Mouse (Mus musculus) lung, adult 18-20 months (tissue): Measurements from ENCODE around the gene Gm21985.
"Not testable (repeated sequence)": the region's sequence is repeated elsewhere in the genome, so short reads cannot be mapped to it uniquely, and the experiment has no call there.

Source experiments
- DNase-seq, 2 experiments: peaks; one replicate each; pipeline ENCODE4 v3.0.0; 2022; ENCODE audit warnings: mixed read lengths in 2 of 2

Gm21985 gene

GRCm38 (mm10) chr2:112393958-112394357 lies 127.8 kb downstream of the Gm21985 start:
- DNase-seq, result no peak

- DNase-seq, result peak in 1 of 2 experiments; percentile 42
These were observed 130.5 kb downstream of the Gm21985 start for GRCm38 (mm10) chr2:112396649-112397048.

DNA sequence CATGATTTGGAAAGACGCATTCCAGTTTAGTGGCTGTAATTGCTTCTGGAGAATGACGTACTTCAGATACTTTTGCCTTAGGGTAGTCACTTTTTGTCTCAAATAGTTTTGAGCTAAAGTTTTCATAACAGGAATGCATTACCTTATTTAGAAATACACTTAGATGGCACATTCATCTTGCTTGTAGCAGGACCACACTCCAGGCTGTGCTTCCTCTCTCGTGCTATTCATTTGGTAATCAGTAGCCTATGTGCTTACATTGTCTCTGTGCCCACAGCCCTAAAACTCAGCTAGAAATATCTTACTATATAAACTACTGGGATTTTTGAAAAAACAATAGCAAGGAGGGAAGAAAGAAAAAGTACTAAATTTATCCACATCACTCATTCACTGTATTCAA lies 140.9 kb downstream of the Gm21985 start:
- DNase-seq, result no peak

- DNase-seq, result no peak
These were observed 159.2 kb downstream of the Gm21985 start for GRCm38 (mm10) chr2:112425308-112425707.

- DNase-seq, result not testable (repeated sequence)
These were observed 162.4 kb downstream of the Gm21985 start for GRCm38 (mm10) chr2:112428534-112428933.

DNA sequence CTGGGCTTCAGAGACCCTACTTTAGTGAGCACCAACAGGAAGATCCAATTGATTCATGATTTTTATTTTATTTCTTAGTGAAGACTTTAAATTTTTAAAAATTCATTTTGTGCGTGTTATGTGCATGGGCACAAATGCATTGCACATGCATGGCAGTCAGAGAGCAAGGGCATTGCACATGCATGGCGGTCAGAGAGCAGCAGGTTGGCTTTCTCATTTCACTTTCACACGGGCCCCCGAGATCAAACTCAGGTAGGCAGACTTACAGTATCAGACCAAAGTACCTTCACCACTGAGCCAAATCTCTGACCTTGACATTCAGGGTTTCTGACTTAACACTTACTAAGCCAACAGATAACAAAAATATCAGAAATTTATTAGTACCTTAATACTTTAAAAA lies 163.6 kb downstream of the Gm21985 start:
- DNase-seq, result no peak

DNA sequence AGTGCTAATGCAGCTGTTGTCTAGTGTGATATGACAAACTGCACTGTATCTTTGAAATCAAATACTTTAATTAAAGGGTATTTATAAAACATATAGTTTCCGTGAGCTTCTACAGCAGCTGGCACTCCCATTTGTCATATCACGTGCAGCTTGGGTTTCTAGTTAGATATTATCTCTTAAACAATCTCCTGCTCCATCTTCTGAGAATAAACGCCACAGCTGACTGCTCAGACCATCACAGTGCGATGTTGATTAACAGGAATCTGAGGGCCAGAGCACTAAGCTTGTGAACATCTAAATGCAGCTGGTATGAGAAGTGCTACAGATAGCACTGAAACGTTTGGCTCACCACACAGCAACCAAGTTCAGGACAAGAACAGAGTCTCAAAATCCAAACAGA lies 164.3 kb downstream of the Gm21985 start:
- no peak for DNase-seq

DNA sequence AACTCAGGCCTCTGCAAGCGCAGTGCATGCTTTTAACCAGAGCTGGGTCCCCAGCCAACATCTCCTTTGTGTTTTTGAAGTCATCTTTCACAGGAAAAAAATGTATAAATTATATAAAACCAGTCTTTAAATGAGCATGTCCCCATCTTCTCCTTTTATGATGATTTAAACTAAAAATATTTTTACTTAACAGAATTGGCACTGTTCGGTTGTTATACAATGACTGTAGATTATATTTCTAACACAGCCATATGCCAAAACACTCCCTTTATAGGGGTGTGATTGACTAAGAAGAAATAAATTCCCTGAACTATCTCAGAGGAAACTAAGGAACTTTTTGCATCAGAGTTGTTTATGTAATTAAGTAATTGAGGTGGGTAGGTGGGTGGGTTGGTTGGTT lies 166.4 kb downstream of the Gm21985 start:
- DNase-seq, result no peak

DNA sequence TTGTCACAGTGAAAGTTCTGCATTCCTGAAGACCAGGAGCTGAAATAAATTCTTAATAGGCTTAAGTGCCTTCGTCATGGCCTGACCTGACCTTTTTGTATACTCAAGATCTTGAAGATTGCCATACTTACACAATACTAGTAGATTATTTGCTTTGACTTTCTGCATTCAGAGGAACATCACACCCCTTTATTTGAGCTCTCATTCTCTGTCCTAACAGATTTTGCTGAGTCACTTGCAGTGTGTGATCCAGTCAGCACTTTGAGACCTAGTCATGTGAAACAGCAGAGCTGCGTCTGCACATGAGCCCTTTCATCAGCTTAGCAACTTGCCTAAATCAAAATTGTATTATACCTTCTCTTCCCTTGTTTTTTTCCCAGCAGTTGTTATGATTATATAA lies 167.2 kb downstream of the Gm21985 start:
- DNase-seq, result peak in 1 of 2 experiments; percentile 47

- no peak for DNase-seq
These were observed 170.2 kb downstream of the Gm21985 start for GRCm38 (mm10) chr2:112436292-112436691.

GRCm38 (mm10) chr2:112437589-112437988 lies 171.5 kb downstream of the Gm21985 start:
- no peak for DNase-seq

GRCm38 (mm10) chr2:112443491-112443890 lies 177.4 kb downstream of the Gm21985 start:
- no peak for DNase-seq

DNA sequence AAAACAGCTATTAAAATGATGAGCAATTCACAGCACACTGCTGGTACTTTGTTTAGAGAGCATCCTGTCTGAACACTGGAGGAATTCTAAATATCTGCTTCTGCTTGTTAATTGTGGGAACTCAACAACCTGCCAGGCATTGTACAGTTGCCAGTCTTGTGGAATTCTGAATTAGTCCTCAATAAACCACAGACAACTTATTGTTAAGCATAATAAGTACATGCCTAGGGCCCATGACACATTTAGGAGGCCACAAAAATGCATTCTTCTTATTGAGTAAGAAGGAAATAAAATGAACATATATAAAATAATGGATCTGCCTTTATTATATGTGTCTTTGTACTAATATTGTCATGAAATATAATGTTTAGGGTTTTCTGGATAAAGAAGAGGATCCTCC lies 179.4 kb downstream of the Gm21985 start:
- no peak for DNase-seq

DNA sequence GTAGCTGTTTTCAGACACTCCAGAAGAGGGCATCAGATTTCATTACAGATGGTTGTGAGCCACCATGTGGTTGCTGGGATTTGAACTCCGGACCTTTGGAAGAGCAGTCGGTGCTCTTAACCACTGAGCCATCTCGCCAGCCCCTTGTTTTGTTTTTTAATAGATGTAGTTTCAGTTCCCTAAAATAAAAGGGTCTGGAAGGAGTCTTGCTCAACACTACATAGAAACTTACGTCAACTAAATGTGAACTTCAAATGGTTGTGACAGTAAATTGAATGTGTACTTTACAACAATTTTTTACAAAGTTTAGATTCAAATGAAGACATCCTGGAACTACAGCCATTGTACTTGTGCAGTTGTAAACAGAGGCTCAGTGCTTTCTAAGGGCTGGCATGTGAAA lies 181.9 kb downstream of the Gm21985 start:
- DNase-seq, result not testable (repeated sequence)

- peak in 1 of 2 experiments; percentile 6 for DNase-seq
These were observed 182.5 kb downstream of the Gm21985 start for GRCm38 (mm10) chr2:112448510-112449059.

GRCm38 (mm10) chr2:112449597-112450296 lies 183.6 kb downstream of the Gm21985 start:
- DNase-seq, result peak; percentile 10 to 14

DNA sequence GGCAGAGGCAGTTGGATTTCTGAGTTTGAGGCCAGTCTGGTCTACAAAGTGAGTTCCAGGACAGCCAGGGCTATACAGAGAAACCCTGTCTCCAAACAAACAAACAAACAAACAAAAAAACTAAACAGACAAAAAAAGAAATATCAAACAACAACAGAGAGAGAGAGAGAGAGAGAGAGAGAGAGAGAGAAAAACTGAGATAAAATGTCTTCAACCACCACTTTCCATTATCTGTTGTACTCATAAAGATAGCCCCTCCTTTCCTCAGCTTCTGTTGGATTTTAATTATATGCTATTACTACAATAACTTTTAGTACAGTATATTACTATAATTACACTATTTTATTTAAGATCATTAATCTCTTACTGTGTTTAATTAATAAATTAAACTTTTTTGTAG lies 186.4 kb downstream of the Gm21985 start:
- DNase-seq, result not testable (repeated sequence)

DNA sequence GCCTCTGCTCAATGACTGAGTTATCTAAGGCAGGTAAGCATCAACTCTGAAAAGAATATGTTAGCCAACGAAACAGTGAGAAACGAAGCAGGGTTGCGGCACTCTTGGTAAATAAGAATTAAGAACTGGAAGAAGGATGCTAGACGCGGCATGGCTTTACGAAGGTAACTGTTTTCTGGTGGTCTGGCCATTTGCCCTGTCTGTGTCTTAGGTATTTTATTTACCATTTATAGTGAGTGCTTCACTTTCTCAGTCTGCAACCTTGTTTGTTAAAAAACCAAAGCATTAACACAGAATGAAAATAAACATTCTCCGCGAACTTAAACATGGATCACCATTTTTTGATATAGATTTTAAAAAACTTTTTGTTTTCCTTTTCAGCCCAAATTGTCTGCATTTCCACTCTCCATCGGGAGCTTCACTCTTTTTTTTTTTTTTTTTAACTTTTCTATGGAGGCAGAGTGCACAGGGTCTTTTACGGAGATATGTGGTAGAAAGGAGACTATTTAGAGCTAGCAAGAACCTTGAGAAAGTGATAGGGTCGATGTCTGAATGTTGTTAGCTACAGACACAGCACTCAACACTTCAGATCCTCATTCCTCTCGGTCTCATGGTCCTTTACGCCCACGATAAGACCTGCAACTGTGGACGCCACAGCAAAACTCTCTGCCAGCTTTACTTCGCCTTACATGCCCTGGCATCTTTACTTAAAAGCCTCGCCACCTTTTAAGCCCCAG lies 188.2 kb downstream of the Gm21985 start:
- no peak for DNase-seq

DNA sequence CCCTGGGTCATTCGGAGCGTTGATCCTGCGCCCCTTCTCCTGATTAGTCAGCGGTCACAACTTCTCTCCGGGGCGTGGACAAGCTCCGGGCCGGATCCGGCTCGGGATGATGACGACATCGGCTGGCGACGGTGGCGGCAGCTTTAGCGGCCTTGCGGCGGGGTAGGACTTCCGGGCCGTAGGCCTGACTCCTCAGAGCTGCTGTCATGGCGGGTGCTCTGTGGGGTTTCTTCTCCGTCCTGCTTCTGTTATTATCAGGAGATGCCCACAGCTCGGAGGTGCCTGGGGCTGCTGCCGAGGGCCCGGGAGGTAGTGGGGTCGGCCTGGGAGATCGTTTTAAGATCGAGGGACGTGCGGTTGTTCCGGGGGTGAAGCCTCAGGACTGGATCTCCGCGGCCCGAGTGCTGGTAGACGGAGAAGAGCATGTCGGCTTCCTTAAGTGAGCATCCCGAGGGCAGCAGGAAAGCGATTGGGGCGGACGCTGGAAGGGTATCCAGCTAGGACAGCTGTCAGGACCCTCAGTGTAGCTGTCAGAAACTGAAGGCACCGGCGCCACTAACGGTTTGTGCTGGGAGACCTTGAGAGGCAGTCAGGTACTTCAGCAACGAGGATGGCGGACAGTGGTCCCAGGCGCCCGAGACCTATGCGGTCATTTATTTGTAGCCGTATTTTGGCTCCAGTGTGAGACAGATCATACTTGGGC lies 188.9 kb downstream of the Gm21985 start, which contains the start of gene Emc7:
Gene Emc7 (plus strand): TSS at position 136 of the 703 bp plus-strand sequence.
- peak; percentile 96 to 97 for DNase-seq
